Mouse (Mus musculus) CH12.LX (cell line): ENCODE results near the gene Acd.

ENCODE experiments used
- CHD1 ChIP-seq: IDR thresholded peaks from 2 replicates; pipeline ENCODE4 v1.6.1; 2012; ENCODE audit warnings: low read depth, low read length, improper control_type of control experiment, inconsistent platforms
- CTCF ChIP-seq, 2 experiments: IDR thresholded peaks in 1 of 2; conservative IDR thresholded peaks in 1 of 2; 2 replicates each; pipeline ENCODE4 v1.5.1; 2011 to 2012; ENCODE audit warnings: low read depth in 2 of 2, low read length in 2 of 2, improper control_type of control experiment in 1 of 2, inconsistent platforms in 1 of 2, mild to moderate bottlenecking in 1 of 2, moderate library complexity in 1 of 2
- EP300 ChIP-seq: IDR thresholded peaks from 2 replicates; pipeline ENCODE4 v1.6.1; 2011; ENCODE audit warnings: low read length, improper control_type of control experiment
- MAZ ChIP-seq: IDR thresholded peaks from 2 replicates; pipeline ENCODE4 v1.6.1; 2012; ENCODE audit warnings: low read depth, mild to moderate bottlenecking, inconsistent platforms, low read length, improper control_type of control experiment, moderate library complexity
- POLR2A ChIP-seq: IDR thresholded peaks from 2 replicates; pipeline ENCODE4 v1.6.1; 2011; ENCODE audit warnings: low read depth, mild to moderate bottlenecking, improper control_type of control experiment, low read length
- RAD21 ChIP-seq: IDR thresholded peaks from 2 replicates; pipeline ENCODE4 v1.6.1; 2011; ENCODE audit warnings: low read depth, mild to moderate bottlenecking, low read length, improper control_type of control experiment, moderate library complexity
- RCOR1 ChIP-seq: conservative IDR thresholded peaks from 2 replicates; pipeline ENCODE4 v1.6.1; 2012; ENCODE audit warnings: low read depth, mild to moderate bottlenecking, inconsistent platforms, low read length, improper control_type of control experiment
- TCF12 ChIP-seq: IDR thresholded peaks from 2 replicates; pipeline ENCODE4 v1.6.1; 2014; ENCODE audit warnings: low read depth, mild to moderate bottlenecking, inconsistent platforms, low read length, improper control_type of control experiment
- ZC3H11A ChIP-seq: IDR thresholded peaks from 2 replicates; pipeline ENCODE4 v1.6.1; 2012; ENCODE audit warnings: low read depth, mild to moderate bottlenecking, inconsistent platforms, low read length, improper control_type of control experiment

- TF ChIP-seq POLR2A (no peak), ZC3H11A (no peak), RAD21 (no peak), EP300 (no peak), TCF12 (no peak), CTCF (conservative IDR thresholded peaks at IDR 0.05 in 1 of 2, IDR thresholded peaks at IDR 0.05 in 1 of 2; ENCODE audit: low read depth in 2 of 2, low read length in 2 of 2) (no peak), MAZ (no peak), RCOR1 (no peak), CHD1 (no peak)
Observed at GRCm38 (mm10) chr8:105690978-105691377, 9.9 kb downstream of the Acd start.
